Mouse (Mus musculus) adrenal gland (tissue): ENCODE data around the gene Gm49384.

ENCODE experiments used
- intact Hi-C: fragments of 180-260 bp; cut with DNase I; formaldehyde crosslinking; loops from one replicate; pipeline ENCODE4 v1.15.1; 2025
- long read RNA-seq, 2 experiments: library from polyadenylated mRNA; unstranded; transcript quantifications; one replicate each; pipeline ENCODE4 v2.0.0; 2020; ENCODE audit warnings: borderline replicate concordance in 1 of 2; ENCODE audit not compliant: insufficient replicate concordance in 1 of 2

Gene Gm49384
- long read RNA-seq, experiment 1, result 0 reads
- long read RNA-seq, experiment 2, result 0 reads

DNA sequence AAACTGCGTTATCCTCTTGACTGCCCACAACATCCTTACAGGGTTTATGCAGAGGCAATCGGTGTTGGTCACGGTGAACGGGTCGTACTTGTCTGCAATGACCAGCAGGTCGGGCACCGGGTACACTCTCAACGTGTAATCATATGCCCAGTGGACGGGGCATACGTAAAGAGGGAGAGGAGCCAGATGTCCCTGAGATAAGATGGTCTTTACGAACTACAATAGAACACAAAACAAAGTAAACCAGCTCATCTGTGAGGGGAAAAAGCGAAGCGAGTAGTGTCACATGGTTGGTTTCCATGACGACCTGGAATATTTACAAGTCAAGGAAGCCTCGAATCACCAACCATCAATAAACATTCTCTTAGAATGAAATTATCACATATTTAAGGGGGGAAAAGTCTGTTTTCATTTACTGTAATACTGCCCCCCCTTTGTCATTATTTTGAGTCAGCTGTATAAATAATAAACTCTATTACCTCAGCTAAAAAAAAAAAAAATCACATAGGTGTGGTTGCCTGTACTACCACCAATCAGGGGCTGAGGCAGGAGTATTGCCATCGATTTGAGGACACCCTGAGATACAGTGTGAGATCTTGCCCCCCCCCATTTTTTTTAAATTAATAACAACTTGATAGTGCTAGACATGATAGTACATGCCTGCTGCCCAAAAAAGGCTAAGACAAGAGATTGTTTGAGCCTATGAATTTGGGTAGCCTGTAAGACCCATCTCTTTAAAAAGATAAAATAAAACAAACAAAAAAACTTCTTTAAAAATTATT, at the start of gene Gm49384:
TSS of gene Gm49384 (minus strand) at position 216 of the 782 bp plus-strand sequence.
- intact Hi-C loops, result loop anchor here (10.0 kb wide), 1 partner anchor 371 kb away; no protein-coding TSS in a partner anchor

DNA sequence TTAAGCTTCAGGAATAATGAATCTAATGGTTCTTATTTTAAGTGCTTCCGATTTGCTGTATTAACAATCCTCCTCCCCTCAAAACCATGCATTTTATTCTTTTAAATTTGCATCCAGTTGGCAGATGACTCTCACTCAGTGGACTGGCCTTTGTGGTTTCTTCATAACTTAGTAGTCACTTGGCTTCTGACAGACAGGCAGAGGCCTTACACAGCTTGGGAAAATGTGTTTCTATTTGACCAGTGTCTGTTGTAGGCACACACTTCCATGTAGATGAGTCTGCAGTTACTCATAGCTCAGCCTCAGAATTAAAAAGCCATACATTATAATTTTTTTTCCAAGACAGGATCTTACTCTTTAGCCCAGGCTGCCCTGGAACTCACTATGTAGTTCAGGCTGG, 49.7 kb upstream of the Gm49384 start:
- intact Hi-C loops, result no loop called here

DNA sequence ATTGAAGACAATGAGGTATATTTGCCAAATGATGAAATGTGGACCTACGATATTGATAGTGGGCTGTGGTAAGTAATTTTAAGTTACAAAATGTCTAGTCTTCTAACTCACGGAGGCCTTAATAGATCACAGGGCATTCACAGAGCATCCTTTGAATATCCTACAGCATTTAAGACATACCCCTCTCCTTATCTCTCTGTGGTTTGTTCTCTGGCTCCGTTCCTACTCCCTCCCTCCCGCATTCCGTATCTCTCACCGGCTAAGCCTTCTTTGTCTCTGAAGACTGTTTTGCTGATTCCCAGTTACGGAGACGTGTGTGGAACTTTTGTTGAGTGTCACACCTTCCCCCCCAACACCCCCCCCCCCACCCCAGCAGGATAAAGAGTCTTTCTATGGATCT, 46.7 kb upstream of the Gm49384 start:
- intact Hi-C loops, result no loop called here

DNA sequence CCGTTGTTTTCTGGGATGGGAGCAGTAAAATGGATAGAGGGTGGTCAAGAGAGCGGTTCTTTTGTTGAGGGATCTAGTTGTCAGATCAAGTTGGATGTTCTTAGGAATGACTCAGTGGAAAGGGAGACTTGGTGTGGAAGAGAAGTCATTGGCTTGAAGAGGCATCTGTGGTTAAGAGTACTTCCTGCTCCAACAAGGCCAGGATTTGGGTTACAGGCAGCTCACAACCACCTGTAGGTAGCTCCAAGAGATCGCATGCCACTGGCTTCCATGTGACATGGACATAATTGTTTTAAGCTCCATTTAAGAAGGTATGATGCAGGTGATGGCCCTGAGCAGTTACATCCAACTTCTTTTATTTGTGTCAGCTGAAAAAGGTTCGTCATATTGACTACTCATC, 45.7 kb upstream of the Gm49384 start:
- intact Hi-C loops, result no loop called here

DNA sequence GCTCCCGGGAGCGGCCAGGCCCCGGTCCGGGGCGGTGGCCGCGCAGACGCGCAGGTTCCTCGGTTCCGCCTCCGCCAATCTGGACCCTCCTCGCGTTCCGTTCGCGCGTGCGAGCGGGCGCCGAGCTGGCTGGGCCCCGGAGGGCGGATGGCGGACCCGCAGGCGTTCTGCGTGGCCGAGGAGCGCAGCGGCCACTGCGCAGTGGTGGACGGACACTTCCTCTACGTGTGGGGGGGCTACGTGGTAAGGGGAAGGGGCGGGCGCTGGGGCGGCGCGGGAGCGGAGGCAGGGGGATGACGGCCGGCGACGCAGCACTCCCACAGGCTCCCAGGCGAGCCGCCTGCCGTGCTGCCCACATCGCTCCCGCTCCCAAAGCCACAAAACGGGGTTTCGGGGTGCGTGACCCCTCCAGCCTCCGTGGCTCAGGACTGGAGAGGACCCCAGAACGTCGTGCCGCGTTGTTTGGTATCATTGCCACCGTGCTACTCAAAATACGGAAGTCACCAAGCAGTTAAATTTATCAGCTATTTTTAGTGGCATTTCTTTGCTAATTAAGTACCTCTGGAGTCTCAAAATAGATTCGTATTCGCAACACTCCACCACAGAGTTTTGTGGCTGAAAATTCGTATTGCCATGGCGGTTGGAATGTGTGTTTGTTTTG, 37.8 kb upstream of the Gm49384 start:
- intact Hi-C loops, result no loop called here

DNA sequence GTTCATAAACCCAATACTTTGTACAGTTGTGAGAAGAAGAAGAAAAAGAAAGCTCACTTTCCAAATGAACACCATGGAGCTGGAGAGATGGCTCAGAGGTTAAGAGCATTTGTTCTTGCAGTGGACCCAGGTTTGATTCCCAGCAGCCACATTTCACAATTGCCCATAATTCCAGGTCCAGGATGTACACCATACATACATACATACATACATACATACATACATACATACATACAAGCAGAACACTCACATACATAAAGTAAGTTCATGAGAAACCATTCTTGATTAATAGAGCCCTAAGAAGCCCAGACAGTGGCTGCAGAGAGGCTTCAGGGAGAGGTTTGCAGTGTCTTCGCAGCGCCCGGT, 37.3 kb upstream of the Gm49384 start:
- intact Hi-C loops, result no loop called here

DNA sequence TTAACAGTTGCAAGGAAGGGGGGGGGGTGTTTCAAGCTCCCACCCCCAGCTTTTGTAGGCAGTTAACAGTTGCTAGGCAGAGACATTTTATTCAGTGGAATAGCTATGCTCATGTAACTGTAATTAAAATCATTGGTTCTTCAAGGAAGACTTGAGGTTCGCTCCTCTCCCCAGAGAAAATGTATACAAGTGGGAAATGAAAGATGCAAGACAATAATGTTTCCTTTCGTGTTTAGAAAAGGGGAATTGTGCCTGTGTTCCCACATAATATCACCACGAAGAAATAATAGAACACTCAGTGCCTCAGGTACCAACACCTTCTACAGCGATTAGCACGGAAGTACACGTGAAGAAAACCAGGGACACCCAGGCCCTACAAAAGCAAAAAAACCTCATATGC, 36.8 kb upstream of the Gm49384 start, which contains the start of gene Klhdc1:
TSS of gene Klhdc1 (plus strand) at position 301 of the 400 bp plus-strand sequence.
- intact Hi-C loops, result no loop called here

DNA sequence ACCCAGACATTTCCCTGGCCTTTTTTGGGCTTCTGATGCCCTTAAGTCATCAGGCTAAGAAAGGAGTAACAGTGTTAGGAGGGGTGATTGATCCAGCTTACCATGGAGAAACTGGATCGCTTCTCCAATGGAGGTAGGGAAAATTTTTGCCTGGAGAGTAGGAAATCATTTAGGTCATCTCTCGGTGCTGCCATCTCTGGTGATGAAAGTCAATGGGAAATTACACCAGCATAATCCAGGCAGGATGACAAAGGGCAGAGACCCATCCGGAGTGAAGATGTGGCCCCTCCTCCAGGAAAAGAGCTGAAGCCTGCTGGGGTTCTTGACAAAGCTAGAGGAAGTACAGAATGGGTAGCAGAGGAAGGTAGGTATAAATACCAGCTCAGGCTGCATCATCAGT, 34.2 kb upstream of the Gm49384 start:
- intact Hi-C loops, result no loop called here

DNA sequence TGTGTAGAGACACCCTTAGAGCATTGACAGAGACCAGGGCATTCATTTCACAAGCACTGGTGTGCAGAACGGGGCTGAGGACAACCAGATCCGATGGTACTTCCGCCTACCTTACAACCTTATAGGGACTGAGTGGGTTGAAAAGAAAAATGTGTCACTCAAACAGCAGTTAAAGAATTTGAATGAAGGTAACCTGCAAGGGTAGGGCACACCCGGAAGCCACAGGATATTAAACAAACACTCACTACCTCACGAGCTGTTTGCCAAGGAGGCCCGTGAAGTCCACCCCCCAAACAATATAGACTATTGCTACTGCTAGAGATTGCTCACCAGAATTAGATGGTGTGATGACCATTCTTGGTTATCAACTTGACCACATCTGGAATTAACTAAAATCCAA, 31.7 kb upstream of the Gm49384 start:
- intact Hi-C loops, result no loop called here

DNA sequence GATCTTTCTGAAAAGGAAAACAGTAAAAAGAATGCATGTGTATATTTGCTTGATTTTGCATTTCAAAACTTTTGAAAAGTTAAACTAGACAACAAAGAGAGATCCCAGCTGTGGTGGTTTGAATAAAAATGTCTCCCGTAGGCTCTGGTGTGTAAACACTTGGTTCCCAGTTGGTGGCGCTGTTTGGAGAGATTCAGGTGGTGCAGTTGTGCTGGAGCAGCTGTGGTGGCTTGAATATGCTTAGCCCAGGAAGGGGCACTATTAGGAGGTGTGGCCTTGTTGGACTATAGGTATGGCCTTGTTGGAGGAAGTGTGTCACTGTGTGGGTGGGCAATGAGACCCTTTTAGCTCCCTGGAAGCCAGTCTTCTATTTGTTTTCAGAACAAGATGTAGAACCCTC, 25.2 kb upstream of the Gm49384 start:
- intact Hi-C loops, result no loop called here

DNA sequence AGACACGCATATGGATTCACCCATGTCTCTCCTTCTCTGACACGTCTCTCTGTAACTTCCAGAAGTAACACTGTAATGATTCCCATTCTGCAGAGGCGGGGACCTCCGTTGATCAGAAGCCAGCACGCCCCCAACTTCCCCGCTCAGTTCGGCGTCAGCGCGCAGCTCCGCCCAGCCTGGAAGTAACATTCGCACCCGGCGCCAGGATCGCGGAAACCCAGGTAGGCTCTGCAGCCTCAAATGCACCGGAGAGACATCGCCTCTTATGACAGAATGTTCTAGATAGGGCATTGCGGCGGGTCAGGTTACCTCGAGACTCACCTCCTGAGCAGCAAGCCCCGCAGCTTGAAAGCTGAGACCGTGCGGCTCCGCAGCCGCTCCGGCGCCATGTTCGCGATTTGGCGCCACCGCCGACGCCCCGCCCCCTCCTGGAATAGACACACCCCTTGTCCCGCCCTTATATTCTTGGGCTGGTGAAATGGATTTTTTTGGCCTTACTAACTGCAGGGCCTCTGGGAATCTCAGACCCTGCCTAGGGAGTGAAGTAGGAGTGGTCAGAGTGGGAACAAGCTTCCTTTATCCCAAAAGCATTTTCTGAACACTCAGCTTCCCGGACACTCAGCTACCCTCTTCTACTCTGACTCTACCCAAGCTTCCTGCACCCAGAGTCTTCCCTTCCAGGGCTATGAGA, 23.9 kb upstream of the Gm49384 start, which contains the start of gene Pole2:
TSS of gene Pole2 (minus strand) at position 420 of the 691 bp plus-strand sequence.
- intact Hi-C loops, result no loop called here

DNA sequence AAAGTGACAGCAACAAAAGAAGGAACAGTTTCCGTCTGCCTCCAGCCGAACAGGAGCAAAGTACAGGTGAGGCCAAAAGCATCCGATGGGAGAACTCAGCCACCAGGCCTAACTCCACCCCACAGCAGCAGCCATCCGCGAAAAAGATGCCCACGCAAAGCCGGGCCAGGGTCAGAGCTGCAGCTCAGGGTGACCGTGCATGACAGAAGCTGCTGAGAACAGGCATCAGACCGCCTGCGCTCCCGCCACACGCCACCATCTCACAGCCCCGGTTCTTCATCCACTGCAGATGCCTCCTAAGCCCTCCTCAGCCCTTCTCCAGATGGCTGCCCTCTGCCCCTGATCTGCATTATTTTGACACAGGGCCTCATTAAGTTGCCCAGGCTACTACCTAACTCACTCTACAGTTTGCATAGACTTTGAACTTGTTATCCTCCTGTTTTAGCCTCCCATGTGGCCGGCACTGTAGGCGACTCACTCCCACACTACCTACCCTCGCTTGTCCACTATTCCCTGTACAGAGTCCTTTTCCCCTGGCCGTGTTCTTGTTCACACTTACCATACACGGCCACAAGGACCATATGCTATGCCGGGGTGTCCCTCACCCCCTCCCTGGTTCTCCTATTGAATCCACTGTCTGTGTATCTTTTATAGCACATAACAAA, 16.7 kb upstream of the Gm49384 start:
- intact Hi-C loops, result no loop called here

DNA sequence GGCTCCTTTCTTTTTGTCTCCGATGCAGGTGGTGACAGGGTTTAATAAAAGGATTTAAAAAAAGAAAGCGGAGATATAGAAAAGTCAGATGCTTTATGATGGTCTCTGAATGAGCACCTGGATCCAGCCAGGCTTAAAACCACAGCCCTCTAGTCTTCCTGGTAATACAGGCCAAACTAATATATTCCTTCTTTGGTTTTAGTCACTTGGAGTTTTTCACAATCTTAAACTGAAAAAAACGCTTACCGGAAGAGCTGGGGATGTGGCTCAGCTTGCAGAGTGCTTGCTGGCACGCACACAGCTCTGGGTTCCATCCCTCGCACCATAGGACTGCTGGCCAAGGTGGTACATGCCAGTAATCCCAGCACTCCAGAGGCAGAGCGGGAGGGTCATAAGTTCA, 12.5 kb upstream of the Gm49384 start:
- intact Hi-C loops, result no loop called here

DNA sequence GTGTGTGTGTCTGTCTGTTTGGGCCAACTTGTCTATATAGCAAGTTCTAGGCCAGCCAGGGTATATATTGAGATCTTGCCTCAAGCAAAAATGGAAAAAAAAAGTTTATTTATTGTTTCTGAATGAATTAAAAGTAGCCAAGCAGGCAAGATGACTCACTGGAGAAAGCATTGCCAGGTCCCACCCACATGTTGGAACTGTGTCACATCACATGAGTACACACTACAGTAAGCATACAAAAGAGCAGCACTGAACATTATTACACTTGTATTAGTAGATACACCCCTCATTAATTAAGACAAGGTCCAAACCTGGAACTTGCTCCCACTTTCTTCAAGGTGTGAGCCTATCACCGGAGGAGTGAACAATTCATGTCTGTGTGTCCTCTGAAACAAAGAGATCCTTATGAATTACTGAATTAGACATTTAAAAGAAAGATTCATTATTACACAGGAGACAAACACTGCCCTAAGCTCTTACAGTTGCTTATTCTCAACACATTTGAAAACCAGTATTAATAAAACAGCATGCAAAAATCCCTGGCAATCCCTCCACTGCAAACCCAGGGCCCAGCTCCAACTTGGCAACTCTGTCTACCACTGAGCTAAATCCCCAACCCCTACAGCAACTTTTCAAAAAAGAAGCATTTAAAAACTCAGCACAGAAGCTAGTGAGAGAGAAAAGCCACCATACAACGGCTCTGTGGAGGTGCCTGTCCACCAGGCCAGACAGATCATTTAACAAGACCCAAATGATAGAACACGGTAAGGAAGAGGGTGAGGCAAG, 11.1 kb upstream of the Gm49384 start:
- intact Hi-C loops, result no loop called here

DNA sequence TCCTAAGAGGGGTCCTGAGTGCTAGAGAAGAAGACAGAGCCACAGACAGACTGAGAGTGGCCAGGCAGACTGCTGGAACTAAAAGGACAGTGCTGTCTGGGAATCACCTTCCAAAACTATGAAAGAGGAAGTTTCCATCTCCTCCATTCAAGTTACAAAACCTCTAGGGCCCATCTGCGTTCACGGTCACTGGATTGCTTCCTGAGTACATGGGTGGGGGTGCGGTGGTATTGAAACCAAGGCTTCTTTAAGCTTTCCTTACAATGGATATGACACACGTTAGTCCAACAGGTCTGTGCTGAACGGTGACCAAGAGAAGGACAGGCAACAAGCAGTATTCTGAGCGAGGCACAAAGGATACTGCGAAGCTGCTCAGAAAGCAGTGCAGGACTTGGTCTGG, 10.3 kb upstream of the Gm49384 start:
- intact Hi-C loops, result no loop called here

DNA sequence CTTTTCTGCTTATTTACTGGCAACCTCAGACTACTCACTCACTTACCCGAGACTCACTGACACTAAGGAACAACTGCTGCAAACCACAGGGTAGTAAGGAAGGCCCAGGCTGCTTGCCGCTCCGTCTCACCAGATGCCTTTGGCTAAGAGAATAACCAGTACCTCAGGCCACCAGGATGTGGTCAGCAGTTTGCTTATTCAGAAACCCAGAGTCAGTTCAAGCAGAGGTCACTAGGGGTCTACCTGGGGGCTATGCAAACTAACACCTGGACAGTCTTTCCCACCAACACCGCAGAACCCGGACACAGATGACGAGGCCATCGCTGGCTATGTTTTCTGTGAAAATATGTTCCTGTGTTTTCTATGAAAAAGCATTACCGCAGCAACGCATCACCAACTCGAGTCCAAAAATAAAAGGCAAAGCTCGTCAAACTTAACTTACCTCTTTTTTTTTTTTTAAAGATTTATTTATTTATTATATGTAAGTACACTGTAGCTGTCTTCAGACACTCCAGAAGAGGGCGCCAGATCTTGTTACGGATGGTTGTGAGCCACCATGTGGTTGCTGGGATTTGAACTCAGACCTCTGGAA, 9.2 kb upstream of the Gm49384 start:
- intact Hi-C loops, result no loop called here

DNA sequence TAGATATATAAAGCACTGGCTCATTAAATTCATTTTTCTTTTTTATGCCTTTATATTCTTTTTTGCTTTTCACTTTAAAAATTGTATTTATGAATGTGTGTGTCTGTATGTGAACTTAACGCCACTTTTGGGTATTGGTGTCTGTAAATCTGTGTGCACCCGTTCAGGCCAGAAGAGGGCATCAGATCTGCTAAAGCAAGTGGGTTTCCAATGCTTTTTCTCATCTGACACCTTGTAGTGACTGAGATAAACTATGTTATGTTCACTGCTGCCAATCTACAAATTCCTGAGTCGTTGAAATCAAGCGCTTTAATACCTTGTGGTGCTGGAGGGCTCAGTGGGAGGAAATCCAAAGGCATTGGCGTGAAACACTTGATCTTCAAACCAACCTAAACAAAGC, 7.0 kb upstream of the Gm49384 start:
- intact Hi-C loops, result no loop called here

DNA sequence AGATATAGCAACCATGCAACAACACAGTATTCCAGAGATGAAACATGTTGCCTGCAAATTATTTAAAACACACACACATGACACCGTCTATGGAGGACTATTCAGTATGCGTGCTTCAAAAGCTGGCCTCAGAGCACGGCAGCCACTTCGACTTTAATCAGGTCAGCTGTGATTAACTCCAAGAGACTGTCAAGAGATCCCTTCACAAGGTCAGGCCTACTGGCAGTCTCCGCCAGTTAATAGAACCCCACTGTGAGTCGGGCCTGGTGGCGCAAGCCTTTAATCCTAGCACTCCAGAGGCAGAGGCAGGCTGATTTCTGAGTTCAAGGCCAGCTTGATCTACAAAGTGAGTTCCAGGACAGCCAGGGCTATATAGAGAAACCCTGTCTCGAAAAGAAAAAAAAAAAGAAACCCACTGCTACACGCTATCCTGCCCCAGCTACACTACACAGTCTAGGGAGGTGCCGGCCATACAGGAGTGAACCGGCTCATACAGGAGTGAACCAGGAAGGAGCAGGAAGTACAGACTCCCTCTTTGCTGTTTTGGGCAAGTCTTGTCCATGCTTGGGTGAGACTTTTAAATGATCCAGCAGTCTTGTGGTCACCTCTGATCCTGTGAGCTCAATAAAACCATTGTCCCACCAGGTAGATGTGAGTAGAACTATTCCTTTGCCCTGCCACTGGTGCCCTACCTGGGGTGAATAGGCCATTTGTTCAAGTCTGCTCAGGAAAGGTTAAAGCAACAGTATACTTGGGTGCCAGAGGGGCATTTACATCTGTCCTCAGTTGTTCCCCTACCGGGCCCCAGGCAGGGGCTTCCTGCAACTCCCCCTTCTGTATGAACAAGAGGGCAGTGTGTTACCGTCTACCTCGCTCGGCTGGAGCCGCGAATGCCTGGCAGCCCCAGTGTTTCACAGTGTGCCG, 6.3 kb upstream of the Gm49384 start:
- intact Hi-C loops, result no loop called here

DNA sequence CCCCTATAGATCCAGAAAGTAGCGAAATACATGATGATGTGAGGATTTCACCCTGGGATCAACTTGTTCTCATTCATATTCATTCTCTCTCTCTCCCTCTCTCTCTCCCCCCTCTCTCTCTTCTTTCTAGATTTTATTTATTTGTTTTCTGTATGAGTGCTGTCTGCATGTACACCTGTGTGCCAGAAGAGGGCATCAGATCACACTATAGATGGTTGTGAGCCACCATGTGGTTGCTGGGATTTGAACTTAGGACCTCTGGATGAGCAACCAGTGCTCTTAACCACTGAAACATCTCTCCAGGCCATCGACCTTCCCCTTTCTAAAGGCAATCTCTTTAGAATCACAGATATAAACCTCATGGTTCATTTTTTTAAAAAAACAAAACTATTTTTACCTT, 4.5 kb upstream of the Gm49384 start:
- intact Hi-C loops, result loop anchor here (10.0 kb wide), 1 partner anchor 366 kb away; no protein-coding TSS in a partner anchor
